Mouse (Mus musculus) T-helper 17 cell (primary cell): ENCODE results near the gene Tut4.

ENCODE experiments used
- in situ Hi-C, 2 experiments: fragments of 300-600 bp; cut with MboI, MseI; formaldehyde crosslinking; loops; 1 replicate in 1 of 2; 2 replicates in 1 of 2; pipeline ENCODE4 v1.15.1; 2025; ENCODE audit warnings: high pct_unique_total_duplicates in 2 of 2

Tut4 gene

DNA sequence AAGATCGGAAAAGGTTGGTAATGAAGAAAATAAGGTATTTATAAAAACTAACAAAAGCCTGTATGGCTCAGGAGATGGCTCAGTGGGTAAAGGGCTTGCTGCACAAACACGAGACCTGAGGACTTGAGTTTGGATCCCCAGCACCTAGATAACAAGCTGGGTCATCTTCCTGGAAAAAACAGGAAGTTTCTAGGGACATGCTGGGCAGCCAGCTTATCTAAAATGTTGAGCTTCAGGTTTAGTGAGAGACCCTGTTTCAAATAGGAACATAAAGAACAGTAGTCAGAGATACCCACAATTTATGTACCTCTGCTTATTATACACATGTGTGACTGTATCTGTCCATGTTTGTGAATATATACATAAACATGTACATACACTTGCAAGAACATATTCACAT, 43.8 kb downstream of the Tut4 start:
- in situ Hi-C loops = no loop called here

DNA sequence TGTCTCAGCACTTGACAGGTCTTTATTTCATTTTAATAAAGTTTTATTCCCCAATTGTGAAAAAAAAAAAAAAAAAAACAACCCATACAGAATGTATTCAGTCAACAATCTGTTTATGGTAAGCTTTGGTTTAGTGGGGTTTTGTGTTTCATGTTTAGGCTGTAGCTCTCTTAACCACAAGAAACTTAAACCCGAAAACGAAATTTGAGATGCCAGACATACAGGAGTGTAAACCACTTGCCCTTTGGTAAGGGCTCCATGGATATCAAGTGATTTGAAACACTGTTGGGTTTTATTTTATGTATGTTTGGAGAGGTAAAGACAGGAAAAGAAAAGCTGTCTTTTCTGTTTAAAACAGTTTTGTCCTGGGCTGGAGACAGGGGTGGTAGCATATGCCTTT, 80.5 kb downstream of the Tut4 start:
- in situ Hi-C loops = no loop called here

DNA sequence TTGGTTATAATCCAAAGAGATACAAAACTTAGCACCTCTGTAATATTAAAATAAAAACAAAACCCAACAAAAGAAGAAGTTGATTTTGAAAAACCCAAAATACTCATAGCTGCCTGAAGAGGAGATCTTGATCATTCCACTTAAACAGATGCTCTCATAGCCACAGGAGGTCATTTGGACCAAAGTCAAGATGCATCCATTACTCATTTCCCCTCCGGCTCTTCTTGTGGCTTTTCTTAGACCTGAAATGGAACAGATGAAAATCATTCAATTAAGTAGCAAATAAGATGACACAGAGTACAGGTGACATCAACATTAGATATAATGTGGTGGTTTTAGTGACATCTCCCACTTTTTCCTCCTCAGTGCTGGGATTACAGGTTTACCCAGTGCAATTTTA, 105.8 kb downstream of the Tut4 start:
- in situ Hi-C loops = no loop called here

DNA sequence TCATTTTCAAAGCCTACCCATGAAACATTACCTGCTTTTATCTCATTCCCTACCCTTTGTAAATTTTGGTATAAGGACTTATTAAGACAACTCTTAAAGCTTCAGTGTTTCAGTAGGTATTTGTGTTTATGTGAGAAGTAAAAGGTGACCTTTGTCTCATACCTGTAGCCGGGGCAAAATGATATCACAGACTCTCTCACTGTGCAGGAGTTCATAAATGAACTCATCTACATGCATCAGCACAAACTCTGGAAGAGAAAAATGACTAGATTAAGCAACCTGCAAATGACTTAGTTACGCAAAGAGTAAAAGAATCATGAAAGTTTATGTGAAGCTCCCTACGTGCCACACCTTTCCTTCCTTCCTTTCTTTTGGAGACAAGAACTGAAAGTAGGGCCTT, 113.4 kb downstream of the Tut4 start:
- in situ Hi-C loops = no loop called here

DNA sequence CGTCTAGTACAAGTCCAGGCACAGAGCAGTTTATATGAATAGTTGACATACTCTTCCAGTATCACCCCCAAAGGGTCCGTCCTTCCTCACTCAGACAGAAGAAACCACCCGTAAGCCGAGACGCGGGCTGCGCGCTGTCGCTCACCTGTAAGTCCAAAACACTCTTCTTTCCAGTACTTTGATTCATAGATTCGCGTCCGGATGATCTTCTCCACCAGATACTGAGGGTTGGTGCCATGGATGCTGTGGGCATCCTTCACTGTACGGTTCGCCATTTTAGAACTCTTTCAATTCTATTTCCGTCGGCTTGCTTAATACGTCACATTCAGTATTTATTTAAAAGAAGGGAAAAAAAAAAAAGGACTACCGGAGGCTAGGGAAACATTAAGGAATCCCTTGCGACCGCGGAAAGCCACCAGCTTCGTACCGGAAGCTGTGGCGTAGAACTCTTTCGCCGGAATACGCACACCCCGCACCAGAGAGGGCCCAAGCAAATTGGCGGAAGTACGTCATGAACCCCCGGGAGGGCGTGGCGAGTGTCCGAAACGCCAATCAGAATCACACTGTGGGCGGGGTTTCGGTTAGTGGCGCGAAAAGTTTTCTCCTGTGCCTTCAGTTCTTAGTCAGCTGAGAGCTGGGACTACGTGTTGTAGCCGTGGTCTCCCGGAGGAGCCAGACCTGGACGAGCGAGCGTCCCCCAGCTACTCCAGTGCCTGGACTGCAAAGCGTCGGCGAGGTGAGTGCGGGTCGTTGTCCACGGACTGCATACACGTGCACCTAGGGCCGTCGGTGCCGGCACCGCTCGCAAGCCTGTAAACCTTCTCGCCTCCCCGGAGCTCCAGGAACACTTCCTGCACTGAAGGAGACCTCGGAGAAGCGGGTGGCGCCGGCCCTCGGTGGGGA, 119.9 kb downstream of the Tut4 start, which contains the start of the genes Prpf38a and Orc1:
TSS of gene Prpf38a (minus strand) at position 497 of the 903 bp plus-strand sequence.
TSS of gene Orc1 (plus strand) at position 584 of the 903 bp plus-strand sequence.
- in situ Hi-C loops = loop anchor here in 1 of 2 experiments (5.0 kb wide), 1 partner anchor 697 kb away; no protein-coding TSS in a partner anchor

DNA sequence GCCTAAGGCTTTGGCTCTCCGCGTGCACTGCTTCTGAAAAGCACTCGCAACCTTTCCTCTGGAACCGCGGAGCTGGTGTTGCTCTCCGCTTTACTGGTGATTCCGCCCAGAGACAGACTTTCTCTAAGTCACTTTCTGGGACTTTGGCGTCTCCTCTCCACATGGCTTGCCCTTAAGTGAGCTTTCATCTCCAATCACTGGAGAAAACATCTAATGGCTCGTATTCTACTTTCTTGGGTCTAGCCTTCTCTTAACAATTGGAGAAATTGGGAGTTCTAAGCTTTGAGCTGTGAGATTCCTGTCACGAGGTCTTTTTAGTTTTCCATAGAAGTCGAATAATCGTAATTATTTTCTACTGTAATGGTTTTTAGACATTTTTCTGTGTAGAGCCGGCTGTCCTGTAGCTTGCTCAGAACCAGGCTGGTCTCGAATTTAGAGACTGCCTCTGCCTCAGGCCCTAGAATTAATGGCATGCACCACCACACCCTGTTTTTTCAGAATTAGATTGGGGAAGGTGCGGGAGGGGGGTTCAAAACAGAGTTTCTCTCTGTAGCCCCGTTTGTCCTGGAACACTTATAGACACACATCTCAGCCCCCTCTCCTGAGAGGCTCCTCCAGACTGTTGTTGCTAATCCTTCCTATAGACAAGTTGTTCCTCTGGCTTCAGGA, 120.7 kb downstream of the Tut4 start:
- in situ Hi-C loops = loop anchor here in 1 of 2 experiments (5.0 kb wide), 1 partner anchor 698 kb away; no protein-coding TSS in a partner anchor

DNA sequence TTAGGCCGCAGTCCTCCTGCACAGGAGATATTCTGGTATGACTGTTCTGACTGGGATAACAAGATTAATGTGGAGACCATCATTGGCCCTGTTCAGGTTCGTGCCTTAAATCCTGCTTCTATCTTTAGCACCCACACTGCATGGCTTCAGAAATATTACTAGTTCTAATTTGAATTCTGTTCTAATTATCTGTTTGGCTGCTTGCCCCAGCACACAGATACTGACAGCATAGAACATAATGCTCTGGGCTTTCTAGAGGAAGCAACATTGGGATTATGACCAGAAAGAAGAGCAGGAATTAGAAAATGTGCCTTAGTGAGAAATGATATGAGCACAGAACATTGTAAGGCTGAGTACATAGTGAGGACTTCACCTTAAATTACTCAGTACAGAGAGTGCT, 134.2 kb downstream of the Tut4 start:
- in situ Hi-C loops = no loop called here

DNA sequence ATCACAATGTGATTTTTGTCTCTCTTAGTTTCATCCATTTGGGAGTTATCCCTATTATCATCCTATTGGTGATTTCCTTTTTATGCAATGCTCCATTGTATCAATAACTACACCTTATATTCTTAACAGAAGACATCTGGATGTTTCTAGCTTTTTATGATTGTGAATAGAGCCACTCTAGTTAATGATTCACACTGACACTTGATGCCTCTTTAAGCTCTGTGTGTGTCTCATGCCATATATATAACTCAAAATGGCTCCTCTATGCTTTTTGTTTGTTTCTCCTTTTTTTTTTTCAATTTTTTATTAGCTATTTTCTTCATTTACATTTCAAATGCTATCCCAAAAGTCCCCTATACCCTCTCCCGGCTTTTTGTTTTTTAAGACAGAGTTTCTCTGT, 136.6 kb downstream of the Tut4 start:
- in situ Hi-C loops = no loop called here

DNA sequence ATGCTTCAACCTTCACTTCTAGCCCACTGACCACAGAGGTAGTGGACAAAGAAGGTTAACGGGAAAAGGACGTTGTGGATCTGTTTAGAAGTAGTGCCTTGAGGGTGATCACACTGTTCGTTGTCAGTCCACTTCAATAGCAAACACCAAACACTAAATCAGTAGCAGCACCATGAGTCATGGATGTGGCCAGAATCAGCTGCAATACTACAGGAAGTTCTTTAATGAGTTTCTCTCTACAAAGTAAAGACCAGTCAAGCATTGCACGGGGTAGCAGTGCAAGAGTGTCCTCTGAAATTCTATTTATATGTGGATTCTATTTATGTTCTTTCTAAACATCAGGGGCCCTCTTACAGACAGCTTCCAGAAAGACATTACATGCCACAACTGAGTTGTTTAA, 139.1 kb downstream of the Tut4 start:
- in situ Hi-C loops = no loop called here

DNA sequence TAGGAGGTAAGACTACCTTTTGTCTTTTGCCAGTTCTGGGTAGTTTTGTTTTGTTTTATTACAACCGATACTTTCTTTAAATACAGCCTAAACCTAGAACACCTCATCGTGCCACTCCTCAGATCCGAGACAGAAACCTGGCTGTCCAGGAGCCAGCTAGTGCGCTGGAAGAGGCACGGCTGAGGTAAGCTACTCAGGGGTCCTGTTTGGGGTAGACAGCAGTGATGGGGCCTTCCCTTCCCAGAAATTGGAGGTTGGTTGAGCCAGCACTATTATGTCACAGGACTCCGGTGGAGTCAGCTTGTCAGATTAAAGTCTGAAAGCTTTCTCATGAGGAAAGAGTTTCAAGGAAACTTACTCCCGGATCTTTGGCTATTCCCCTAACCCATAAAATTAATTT, 142.6 kb downstream of the Tut4 start:
- in situ Hi-C loops = loop anchor here in 1 of 2 experiments (25.0 kb wide), 1 partner anchor 1765 kb away; no protein-coding TSS in a partner anchor

DNA sequence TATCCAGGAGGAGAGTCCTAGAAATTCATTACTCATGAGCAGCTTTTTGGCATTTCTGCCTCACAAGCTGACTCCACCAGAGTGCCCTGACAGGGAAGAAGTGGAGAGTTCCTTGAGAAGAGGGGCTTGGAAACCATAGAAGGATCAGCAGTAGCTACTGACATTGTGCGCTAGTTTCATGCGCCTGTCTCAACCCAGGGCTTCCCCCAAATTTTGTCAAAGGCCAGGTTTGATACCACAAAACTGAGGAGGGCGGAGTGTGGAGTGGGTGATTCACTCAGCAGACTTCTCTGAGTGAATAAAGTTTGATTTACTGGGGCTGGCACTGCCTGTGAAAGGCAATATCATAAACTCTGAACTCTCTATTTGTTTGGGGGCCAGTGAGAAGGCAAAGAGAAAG, 149.4 kb downstream of the Tut4 start:
- in situ Hi-C loops = loop anchor here in 1 of 2 experiments (25.0 kb wide), 1 partner anchor 1771 kb away; no protein-coding TSS in a partner anchor
